Mouse (Mus musculus) stomach, postnatal 0 days (tissue): ENCODE results near the gene Josd1.

Experiments used
- CTCF ChIP-seq: IDR thresholded peaks from 2 replicates; pipeline ENCODE4 v1.5.1; 2016; ENCODE audit warnings: antibody characterized with exemption, low read depth, mild to moderate bottlenecking, moderate library complexity
- EP300 ChIP-seq: optimal IDR thresholded peaks from 2 replicates; pipeline ENCODE3; 2016; ENCODE audit warnings: antibody characterized with exemption

DNA sequence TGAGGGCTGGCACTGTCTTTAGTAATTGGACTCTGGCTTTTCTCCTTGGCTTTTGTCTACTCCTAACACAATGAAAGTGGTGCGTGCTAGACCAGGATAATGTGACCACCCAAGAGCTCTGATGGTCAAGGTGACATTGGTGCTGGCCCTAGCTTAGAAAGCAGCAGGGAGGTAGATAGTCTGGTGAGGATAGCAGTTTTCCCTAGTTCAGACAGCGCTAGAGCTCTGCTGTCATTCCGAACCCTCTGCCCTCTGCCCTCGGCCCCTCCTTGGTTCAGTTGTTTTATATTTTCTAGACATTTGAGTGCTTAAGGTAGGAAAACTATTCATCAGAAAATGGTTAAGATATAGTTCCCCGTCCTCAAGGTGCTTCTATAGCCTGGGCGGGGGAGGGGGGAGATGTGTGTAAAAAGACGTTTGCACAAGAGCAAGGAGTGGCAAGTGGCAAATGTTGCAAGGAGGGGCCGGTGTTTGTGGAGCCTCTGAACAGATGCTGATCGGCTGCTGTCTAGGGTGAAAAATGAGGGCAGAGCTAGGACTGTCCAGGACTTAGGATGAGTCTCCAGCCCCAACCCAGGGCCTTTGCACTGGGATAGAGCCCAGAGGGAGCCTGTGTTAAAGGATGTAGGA is 10.0 kb upstream of the Josd1 start:
- no peak for TF ChIP-seq CTCF
- TF ChIP-seq EP300: no peak
